Mouse (Mus musculus) testis, adult 2 months (tissue): ENCODE measurements at regions not wholly inside any gene's neighbourhood (a gene's known extent, or its start where the extent isn't known, plus 50 kb on each side); places are given as distances from the start of the nearest gene placed in this dataset.

ENCODE experiments used
- CTCF ChIP-seq: fragments of 200-500 bp; IDR thresholded peaks from 2 replicates; pipeline ENCODE4 v1.5.1; 2012; ENCODE audit warnings: low read depth, mild to moderate bottlenecking, inconsistent platforms, low read length, moderate library complexity; ENCODE audit not compliant: control insufficient read depth, insufficient read depth, insufficient replicate concordance
- POLR2A ChIP-seq: fragments of 200-500 bp; IDR thresholded peaks from 2 replicates; pipeline ENCODE4 v1.6.1; 2012; ENCODE audit warnings: low read depth, mild to moderate bottlenecking, inconsistent platforms, low read length, moderate library complexity; ENCODE audit not compliant: control insufficient read depth

- TF ChIP-seq POLR2A (no peak), CTCF (no peak)
These were observed 199.3 kb upstream of the Cited2 start for GRCm38 (mm10) chr10:17523558-17524328.
